Mouse (Mus musculus) E14TG2a.4 (cell line): Measurements from ENCODE around the gene 9030612E09Rik.

ENCODE experiments used
- CTCF ChIP-seq: conservative IDR thresholded peaks from 2 replicates; pipeline ENCODE4 v1.5.1; 2014; ENCODE audit warnings: low read length
- POU5F1 ChIP-seq: IDR thresholded peaks from 2 replicates; pipeline ENCODE4 v1.6.1; 2014; ENCODE audit warnings: low read length, borderline replicate concordance

- TF ChIP-seq CTCF (no peak), POU5F1 (no peak)
Observed at GRCm38 (mm10) chr10:43173828-43174325, 627 bp upstream of the 9030612E09Rik start.
